Mouse (Mus musculus) bone marrow macrophage, adult 2 months (primary cell): Measurements from ENCODE around the gene Olfr60. TPM values are rescaled to one million over a fixed set of nuclear protein-coding genes. Genes with fewer than 3 reads are reported as not detected.

ENCODE experiments used
- H3K27ac ChIP-seq: 2 replicates; pipeline ENCODE4 v1.5.1; 2012; ENCODE audit warnings: low read depth, low read length; ENCODE audit not compliant: insufficient read depth
- H3K4me1 ChIP-seq: 2 replicates; pipeline ENCODE4 v1.6.1; 2012; ENCODE audit warnings: low read length; ENCODE audit not compliant: control insufficient read depth, insufficient read depth
- H3K4me3 ChIP-seq: 2 replicates; pipeline ENCODE4 v1.5.1; 2012; ENCODE audit warnings: mild to moderate bottlenecking, low read length, moderate library complexity; ENCODE audit not compliant: insufficient read depth
- CTCF ChIP-seq: IDR thresholded peaks from 2 replicates; pipeline ENCODE4 v1.5.1; 2012; ENCODE audit warnings: low read depth, mild to moderate bottlenecking, low read length, moderate library complexity
- POLR2A ChIP-seq: IDR thresholded peaks from 2 replicates; pipeline ENCODE4 v1.6.1; 2012; ENCODE audit warnings: mild to moderate bottlenecking, low read depth, low read length, borderline replicate concordance
- polyA plus RNA-seq: library from polyadenylated mRNA; stranded (reverse); fragments of >200 nt; gene quantifications from 2 replicates; pipeline ENCODE4 v1.2.4, GENCODE M21; 2012; ENCODE audit not compliant: missing spikeins, insufficient read depth, insufficient read length

Olfr60 gene
- not detected in 2 replicates for polyA plus RNA-seq

DNA sequence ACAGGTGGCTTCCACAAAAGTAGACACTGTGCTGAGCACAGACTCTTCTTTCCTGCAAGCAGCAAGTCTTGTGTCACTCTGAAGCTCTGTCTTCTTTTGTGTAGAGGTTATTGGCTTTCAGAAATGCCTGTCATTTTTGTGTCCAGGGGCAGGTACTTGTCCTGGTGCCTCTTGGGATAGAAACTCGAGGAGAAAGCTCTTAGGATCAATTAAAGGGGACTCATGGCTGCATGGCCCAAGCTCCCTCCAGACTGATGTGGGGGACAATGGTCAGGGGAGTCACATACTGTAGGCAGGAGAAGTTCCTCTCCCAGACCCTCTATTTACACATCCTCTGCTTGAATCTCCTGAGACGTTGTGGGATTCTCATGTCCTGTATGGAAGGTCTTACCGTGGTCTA is at the start of gene Olfr60:
Gene Olfr60, minus strand, starts transcription at position 101 of the 400 bp plus-strand sequence.
- Histone ChIP-seq H3K27ac (no peak within 1 kb of the TSS), H3K4me3 (no peak within 1 kb of the TSS), H3K4me1 (no peaks in the 10 kb centered on the region)
- no peak for TF ChIP-seq CTCF
- TF ChIP-seq POLR2A: no peak

DNA sequence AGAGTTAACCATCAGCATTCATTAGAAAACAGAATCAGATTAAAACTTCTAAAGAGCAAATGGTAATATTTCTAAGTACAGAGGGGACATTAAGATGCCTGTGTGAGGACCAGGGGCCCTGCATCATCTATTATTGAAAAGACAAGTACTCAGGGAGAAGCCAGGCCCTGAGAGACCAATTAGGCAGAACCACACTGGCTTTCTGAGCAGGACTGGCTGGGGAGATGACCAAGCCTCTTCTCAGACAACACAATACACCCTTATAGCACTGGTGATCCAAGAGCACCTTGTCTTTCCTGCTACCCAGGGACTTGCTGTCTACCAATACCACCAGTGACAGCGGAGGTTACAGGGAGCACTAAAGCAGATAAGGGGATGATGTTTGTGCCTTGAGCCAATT is 41.3 kb upstream of the Olfr60 start, which contains the start of gene Olfr531:
Gene Olfr531, minus strand, starts transcription at position 101 of the 400 bp plus-strand sequence.
- Histone ChIP-seq H3K4me1 (no peaks in the 10 kb centered on the region), H3K4me3 (no peak within 1 kb of the TSS), H3K27ac (no peak within 1 kb of the TSS)
- TF ChIP-seq CTCF: no peak
- no peak for TF ChIP-seq POLR2A

DNA sequence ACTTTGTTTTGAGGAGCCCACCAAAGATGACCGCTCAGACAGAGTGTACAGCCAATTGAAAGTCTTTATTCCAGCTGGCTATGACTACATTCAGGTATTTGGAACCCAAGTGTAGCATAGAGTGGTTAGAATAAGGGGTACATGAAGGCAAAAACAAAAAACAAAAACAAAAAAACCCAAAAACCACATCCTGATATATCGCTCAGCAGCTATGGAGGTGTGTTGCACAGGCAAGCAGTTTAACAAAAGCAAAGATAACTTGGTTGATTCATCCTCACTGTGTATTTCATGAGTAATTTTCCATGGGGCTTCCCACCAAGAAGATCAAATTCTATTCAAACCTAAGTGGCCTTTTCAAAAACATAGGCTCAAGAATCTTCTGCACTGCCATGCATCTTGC is 15.4 kb upstream of the Olfr60 start:
- TF ChIP-seq CTCF: no peak
- no peak for TF ChIP-seq POLR2A
- Histone ChIP-seq H3K4me1 (no peaks in the 10 kb centered on the region), H3K4me3 (no peak overlapping the region), H3K27ac (no peak overlapping the region)

DNA sequence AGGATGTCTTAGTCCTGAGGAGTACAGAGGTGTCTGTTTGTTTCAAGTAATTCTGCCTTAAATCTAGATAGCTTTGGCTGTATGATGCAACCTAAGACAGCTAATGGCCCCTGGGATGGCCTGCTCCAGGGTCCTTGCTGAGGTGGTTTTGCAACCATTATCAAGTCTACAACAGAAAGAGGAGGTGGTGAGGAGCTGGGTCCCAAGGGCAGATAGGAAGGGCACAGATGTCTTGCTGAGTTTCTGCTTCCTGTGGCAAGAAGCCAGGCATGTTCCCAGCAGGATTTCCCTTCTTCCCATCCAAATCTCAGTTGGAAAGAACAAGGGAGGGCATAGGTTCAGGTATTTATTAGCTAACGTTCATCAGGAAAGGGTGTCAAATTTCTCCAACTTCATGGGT is 14.8 kb upstream of the Olfr60 start, which contains the start of gene Olfr530:
Gene Olfr530, minus strand, starts transcription at position 101 of the 400 bp plus-strand sequence.
- H3K4me3 ChIP-seq: no peak within 1 kb of the TSS
- H3K27ac ChIP-seq: no peak within 1 kb of the TSS
- TF ChIP-seq POLR2A (no peak), CTCF (no peak)
- H3K4me1 ChIP-seq: no peaks in the 10 kb centered on the region

DNA sequence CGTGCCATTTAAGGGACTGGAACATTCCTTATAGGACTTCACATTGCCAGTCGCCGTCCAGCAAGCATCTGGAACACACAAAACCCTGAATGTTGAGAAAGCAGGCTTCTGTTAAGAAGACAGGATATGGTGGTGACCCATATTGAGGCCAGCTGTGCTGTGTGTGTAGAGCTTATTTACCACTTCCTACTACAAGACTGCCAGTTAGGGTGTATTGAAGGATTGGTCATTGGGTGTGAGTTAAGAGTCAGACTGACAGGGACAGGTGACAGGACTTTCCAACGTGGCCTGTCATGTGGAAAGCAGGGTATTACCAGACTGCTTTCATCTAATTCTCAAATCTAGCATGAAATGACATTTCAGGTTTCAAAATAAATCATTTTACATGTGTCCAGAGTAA is 12.8 kb upstream of the Olfr60 start:
- Histone ChIP-seq H3K4me3 (no peak overlapping the region), H3K4me1 (no peaks in the 10 kb centered on the region), H3K27ac (no peak overlapping the region)
- TF ChIP-seq CTCF (no peak), POLR2A (no peak)

DNA sequence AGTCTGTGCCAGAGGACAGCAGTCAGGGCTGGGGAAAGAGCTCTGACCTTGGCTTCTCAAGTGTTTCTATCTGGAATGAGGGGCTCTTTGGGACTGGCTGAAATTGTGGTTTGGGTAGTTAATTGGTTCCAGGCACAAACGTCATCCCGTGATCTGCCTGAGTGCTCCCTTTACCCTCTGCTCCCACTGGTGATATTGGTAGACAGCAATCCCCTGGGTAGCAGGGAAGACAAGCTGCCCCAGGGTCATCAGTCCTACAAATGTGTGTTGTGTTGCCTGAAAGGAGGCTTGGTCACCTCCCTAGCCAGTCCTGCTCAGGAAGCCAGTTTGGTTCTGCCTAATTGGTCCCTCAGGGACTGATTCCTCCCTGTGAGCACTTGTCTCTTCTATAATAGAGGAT is 27.8 kb downstream of the Olfr60 start, which contains the start of gene Olfr527:
Gene Olfr527, plus strand, starts transcription at position 301 of the 400 bp plus-strand sequence.
- H3K4me1 ChIP-seq: no peaks in the 10 kb centered on the region

DNA sequence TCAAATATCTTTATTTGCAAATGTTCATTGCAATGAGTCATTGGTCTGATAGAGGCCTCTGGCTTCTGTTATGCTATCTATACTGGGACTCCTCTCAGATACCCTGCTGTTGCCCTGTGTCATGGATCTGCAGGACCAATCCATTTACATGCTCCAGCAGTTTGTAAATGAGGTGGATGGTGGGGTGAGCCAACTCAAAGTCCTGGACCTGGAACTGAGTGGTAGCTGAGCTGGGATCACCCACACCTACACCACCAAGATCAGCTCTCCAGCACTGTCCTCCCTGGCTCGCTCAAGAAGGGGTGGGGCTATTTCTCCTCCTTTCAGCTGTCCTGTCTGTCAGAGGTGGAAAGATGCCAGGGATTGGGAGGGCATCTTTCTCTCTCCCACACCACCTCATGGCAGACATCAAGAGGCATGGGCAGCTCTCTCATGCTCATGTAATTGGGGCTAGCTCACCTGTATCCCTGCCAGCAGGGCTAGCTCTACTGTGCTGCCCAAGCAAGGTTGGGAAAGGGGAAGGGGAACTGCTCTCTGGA is 31.6 kb downstream of the Olfr60 start:
- TF ChIP-seq POLR2A (no peak), CTCF (no peak)
- Histone ChIP-seq H3K4me3 (no peak overlapping the region), H3K4me1 (no peaks in the 10 kb centered on the region), H3K27ac (no peak overlapping the region)

More for the DNA sequence above, 27.8 kb downstream of the Olfr60 start, which contains the start of gene Olfr527:
- TF ChIP-seq POLR2A: no peak
- TF ChIP-seq CTCF: no peak
- Histone ChIP-seq H3K27ac (no peak within 1 kb of the TSS), H3K4me3 (no peak within 1 kb of the TSS)

DNA sequence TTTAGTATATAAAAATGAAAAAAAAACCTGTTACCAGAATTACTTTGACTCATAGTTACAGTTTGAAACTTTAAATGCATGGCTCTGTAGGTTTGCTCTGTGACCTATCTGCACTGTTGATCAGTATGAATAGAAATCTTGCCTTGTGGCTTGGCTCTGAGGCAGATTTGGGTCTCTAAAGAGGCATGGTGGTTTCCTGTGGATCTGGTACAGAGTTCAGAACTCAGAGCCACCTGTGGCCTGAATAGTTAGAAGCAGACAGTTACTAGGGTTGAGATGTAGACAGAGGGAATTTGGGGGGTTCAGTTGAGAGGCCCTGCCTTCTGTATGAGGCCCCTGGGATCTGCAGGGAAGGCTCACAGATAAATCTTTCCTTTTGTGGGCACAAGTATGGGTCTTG is 40.3 kb downstream of the Olfr60 start:
- TF ChIP-seq POLR2A: no peak
- TF ChIP-seq CTCF: no peak
- Histone ChIP-seq H3K4me3 (no peak overlapping the region), H3K4me1 (no peaks in the 10 kb centered on the region), H3K27ac (no peak overlapping the region)

DNA sequence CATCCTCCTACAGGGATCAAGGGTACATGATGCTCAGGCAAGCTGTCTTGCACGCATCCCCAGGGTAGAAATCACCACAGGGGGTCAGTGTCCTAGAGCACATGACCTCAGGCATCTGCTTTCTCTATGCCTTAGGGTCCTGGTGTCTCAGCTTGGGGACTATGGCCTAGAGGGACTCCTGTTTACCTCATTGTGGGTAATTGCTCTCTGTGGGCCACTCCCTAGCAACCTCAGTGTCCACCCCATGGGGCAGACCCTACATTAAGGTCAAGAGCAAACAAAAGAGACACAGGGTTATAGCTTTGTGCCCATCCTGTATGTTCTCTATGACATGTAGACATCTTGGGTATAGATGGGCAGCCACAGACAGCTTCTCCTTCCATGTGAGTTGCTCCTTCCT is 40.9 kb downstream of the Olfr60 start, which contains the start of gene Olfr525:
Gene Olfr525, plus strand, starts transcription at position 301 of the 400 bp plus-strand sequence.
- no peak within 1 kb of the TSS for H3K27ac ChIP-seq
- H3K4me1 ChIP-seq: no peaks in the 10 kb centered on the region
- no peak within 1 kb of the TSS for H3K4me3 ChIP-seq
- TF ChIP-seq CTCF (no peak), POLR2A (no peak)

DNA sequence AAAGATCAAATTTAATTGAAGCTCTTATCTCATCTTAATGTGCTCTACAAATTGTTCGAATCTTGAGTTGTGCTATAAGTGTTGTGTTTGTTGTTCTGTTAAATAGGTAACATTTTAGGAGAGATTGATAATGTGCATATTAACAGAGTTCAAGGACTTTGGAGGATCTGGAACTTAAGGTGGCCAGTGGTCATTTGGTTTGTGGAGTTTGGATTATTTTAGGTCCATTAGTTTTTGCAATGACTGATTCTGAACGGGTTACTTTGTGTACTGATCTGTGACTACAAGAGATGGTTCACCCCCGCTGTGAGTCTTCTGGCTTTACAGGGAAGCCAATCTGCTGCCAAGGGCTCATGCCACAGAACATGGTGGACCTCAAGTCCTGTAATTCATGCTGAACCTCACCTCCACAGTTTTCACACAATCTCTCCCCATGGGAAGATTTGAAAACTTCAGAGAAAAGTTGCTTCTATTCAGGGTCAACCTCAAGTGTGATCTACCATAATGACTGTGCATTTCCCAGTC is 41.5 kb downstream of the Olfr60 start:
- no peak overlapping the region for H3K27ac ChIP-seq
- no peak for TF ChIP-seq CTCF
- TF ChIP-seq POLR2A: no peak
- H3K4me3 ChIP-seq: no peak overlapping the region
- H3K4me1 ChIP-seq: no peaks in the 10 kb centered on the region
